Mouse (Mus musculus) right cerebral cortex, adult 18-20 months (tissue): ENCODE results near the gene Rrbp1.
A peak's percentile ranks its signal among the peaks of the same experiment; 100 is the strongest.

ENCODE experiments used
- DNase-seq: peaks from one replicate; pipeline ENCODE4 v3.0.0; 2022; ENCODE audit warnings: mixed read lengths

Rrbp1 gene

GRCm38 (mm10) chr2:144005166-144005955, 5.7 kb downstream of the Rrbp1 start:
- DNase-seq, result no peak

DNA sequence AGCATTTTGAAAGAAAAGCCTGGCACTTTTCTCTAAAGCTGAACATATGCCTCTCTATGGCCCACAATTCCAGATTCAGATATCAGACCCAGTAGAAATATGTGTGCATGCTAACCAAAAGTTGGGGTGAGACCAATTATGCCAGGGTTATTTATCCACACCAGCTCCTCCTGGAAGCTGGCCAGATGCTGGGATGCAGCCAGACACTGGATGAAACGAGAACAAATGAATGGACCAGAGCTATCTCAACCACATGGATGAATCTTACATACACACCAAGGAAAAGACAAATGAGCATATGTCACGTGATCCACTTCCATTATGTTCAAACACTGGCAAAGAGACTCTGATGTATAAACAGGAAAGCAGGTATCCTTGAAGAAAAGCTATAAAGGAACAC, 7.5 kb downstream of the Rrbp1 start:
- DNase-seq, result no peak

DNA sequence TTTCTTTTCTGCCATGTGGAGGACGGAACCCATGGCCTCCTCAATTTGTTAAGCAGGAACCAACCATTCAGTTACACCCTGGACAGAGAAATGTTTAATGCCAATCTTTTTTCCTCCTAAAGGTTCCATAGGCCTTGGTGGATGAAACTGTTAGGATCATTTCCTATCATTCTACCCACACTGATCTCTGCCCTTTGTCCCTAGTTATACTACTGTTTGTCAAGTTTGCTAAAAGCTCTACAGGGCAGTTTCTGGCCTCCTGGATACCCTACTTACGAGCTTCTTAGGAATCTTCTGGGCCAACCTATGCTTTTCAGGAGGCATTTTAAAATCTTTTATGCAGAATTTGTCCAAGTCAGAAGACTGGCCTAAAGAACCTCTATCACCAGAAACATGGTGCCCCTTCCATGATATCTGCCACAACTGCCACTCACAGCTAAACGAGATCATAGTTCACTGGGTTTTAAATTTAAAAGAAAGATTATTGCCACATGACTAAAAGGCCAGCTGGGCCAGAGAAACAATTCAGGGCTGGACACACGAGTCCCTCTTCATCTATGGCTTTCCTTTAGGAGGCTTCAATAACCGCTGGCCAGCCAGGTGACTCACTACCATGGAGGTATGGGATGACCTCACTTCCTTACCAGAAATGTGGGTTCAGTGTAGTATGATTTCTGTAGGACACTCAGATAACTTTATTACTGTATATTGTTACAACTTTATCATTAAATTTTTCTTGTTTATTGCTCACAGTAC, 8.7 kb downstream of the Rrbp1 start:
- no peak for DNase-seq

DNA sequence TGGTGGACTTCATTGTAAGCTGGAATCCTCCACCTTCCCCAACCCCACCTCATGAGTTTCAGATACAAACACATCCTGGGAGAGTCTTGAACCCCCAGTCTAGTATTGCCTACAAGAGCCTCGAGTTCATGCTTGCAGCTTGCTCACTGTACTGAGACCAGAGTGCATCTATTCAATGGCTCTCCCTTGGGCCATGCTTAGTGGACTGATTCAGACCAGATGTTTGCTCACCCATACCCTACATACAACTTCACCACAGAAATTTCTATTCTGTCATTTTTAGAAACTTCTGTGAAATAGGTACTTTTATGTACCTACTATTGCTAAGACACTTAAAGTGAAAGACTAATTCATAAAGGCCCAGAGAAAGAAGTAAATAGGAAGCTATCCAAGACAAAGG, 18.1 kb downstream of the Rrbp1 start:
- DNase-seq, result no peak

- no peak for DNase-seq
Measured at GRCm38 (mm10) chr2:143991964-143992672, 18.9 kb downstream of the Rrbp1 start.

DNA sequence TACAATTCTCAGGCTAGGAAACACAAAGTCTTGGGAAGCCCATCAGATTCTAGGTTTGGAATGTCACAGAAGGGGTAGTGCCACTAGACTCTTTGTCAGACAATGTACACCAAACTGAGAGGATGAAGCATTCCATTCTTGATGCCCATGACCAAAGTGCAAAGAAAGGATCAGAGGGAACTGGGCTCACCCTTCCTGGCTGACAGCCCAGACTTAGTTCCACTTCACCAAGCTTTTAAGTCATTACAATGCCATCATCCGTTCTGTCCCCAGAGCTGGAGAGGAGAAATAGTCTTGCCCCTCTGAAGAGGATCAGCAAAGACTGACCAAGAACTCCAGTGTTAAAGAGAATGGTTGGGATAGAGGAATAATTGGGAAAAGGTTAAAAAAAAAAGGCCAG, 20.1 kb downstream of the Rrbp1 start:
- no peak for DNase-seq

GRCm38 (mm10) chr2:143988016-143988415, 23.0 kb downstream of the Rrbp1 start:
- no peak for DNase-seq

- DNase-seq, result no peak
Measured at GRCm38 (mm10) chr2:143987485-143987884, 23.6 kb downstream of the Rrbp1 start.

GRCm38 (mm10) chr2:143983482-143983881, 27.6 kb downstream of the Rrbp1 start:
- no peak for DNase-seq

- DNase-seq, result no peak
Measured at GRCm38 (mm10) chr2:143982901-143983300, 28.2 kb downstream of the Rrbp1 start.

DNA sequence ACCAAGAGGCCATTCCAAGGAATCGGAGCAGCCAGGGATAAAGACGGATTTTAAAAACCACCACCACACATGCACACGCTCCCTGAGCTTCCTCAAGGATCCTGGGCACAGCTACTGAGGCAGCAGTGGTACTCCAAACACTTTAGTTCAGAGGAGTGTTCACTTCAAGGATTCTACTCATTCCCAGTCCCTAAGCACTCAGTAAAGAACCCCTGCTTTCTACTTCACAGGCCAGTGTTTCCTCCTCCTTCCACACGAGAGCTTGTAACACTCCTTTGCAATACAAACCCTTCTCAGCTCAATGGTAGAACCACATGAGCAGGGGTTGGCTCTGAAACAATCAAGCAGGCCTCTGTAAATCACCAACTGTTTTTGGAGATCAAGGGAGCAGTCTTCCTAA, 28.9 kb downstream of the Rrbp1 start:
- DNase-seq, result no peak

DNA sequence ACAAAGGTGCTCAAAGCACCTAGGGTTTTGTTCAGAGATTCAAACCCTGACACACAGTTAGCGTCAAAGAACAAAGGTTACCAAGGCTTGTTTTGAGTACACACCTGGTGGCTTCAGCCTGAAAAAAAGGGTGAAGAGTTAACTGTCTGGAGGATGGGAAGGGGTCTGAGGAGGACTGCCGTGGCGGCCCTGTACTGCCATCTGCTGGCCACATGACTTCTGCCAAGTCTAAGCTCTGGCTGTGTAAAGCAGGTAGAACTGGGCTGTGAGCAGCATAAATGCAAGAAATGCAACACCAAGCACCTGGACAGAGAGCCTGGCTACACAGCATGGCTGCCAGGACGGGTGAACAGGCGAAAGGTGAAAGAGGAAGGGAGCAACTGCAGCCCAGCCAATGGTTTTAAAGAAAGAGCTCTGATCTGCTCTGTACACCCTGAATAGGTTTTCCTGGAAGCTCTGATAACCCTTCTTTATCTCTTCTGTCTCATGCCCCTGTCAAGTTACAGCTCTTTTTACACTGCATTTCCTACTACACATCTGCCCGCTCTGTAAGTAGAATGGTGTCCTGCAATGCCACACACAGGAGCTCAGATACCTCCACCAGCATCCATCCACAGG, 30.2 kb downstream of the Rrbp1 start:
- DNase-seq, result peak; percentile 51

DNA sequence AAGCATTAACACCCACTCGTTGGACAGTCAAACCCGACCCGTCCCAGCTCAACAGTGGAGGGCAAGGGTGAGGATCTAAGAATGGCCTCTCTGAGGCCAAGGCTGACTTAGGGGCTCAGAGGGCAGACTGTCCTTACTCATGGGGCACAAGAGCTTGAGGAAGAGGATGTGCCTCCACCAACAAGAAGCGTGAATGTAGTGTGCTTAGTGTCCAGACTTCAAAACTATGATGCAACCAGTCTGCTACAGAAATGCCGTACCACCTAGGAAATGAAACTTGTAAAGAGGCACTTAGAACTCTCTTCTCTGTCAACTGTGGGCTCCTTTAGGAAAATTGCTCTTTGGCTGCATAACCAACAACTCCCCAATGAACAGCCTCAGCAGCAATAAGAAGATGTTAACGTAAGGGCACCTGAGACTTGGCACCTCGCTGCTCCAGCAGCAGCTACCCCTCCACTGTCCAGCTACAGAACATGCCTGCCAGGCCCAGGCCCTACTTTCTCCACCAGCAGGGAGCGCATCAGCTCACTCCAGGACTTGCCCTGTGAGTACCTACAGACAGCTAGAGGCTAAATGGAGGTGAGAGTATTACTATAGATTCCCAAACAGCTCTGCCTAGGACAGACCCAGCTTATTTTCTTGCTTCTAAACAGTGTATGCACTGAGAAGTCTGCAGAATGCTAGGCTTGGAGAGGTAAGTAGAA, 32.5 kb downstream of the Rrbp1 start:
- no peak for DNase-seq

GRCm38 (mm10) chr2:143975146-143975649, 35.9 kb downstream of the Rrbp1 start:
- DNase-seq, result no peak

- no peak for DNase-seq
Measured at GRCm38 (mm10) chr2:143973161-143973560, 37.9 kb downstream of the Rrbp1 start.

DNA sequence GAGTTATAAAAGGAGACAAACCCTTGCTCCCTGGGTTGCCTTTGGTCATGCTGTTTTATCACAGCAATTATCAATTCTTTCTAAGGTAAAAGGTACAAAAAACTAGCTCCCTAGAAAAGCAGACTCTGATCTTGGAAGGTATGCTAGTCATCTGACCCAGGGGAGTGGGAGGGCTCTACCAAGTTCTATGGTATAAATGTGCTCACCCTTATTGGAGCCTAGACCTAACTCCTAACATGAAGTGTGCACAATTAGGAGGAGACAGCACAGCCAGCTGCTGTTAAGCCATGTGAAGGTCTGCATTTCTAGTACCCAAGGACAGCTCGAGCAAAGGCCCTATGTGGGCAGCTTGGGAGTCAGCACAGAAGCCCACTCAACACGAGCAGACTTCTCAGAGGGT, 39.2 kb downstream of the Rrbp1 start:
- no peak for DNase-seq

- DNase-seq, result no peak
Measured at GRCm38 (mm10) chr2:143970841-143971240, 40.2 kb downstream of the Rrbp1 start.

- DNase-seq, result no peak
Measured at GRCm38 (mm10) chr2:143969260-143969659, 41.8 kb downstream of the Rrbp1 start.

- no peak for DNase-seq
Measured at GRCm38 (mm10) chr2:143963318-143963717, 47.7 kb downstream of the Rrbp1 start.

DNA sequence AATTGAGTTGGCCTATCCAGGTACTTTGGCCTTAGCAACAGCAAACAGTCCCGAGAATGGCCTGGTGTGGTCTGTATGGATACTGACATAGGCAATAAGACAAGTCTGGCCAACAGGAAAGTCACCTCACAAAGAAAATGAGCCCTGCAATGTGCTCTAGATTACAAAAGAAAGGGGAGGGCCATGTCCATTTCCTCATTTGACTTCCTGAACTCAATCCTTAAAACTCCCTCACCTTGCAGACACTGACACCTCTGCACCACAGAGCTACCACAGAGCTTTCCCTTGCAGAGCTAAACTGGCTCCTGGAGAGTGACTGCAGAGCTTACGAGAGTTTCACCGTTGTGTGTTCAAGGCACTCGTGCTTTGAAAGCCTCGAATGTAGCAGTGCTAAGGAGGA, 48.9 kb downstream of the Rrbp1 start:
- DNase-seq, result no peak

GRCm38 (mm10) chr2:143955746-143956145, 55.3 kb downstream of the Rrbp1 start:
- DNase-seq, result no peak

DNA sequence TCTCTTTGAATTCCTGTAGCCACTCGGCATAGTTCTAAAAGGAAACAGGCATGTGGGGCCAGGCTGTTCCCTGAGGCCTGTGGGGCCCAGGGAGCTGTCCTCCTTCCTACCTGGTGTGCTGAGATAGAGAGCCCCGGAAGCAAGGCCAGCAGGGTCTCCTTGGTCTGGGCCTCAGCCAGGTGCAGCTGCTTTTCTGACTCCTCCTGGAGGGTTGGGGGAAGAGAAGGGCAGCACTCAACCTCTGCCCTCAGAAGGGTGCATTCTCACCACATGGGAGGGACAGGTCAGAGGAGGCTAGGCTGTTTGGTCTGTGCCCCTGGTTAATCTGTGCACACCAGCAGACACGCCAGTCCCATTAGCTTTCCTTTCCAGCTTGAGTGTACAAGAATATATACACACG, 56.1 kb downstream of the Rrbp1 start:
- DNase-seq, result no peak
